In genomic region chr5:125392977-125393621, GRCm38 (mm10) we compare ENCODE assay signal across 8 mouse cellular contexts. TPM values are rescaled to one million over a fixed set of nuclear protein-coding genes. Genes with fewer than 3 reads are reported as not detected.
A peak's percentile ranks its signal among the peaks of the same experiment; 100 is the strongest.
DNase-seq lines count a peak whose midpoint lies in the region; ATAC-seq and TF ChIP-seq lines count a peak whose summit lies in the region.

No protein-coding gene starts in this region.

- peak overlapping the region; percentile 60 for H3K4me3 ChIP-seq in bone marrow macrophage, adult 2 months (ENCODE audit: insufficient read depth, low read length)
- H3K4me3 ChIP-seq in embryonic fibroblast, embryonic 13.5 days (ENCODE audit: insufficient read depth, low read length), result no peak overlapping the region
- H3K4me3 ChIP-seq in kidney, embryonic 14.5 days (ENCODE audit: low read length), result peak overlapping the region; percentile 27
- H3K4me3 ChIP-seq in limb, embryonic 15.5 days, result peak overlapping the region; percentile 40

- H3K9ac ChIP-seq in kidney, embryonic 14.5 days (ENCODE audit: low read depth, low read length), result peak overlapping the region; percentile 57
- peak overlapping the region; percentile 37; the same call in 1 of the 2 replicates for H3K9ac ChIP-seq in limb, embryonic 15.5 days

- H3K4me1 ChIP-seq in bone marrow macrophage, adult 2 months (ENCODE audit: control insufficient read depth, insufficient read depth, low read length), result peaks cover 33% of the 10 kb centered on the region
- peaks cover 3% of the 10 kb centered on the region; the same call in 1 of the 2 replicates for H3K4me1 ChIP-seq in embryonic fibroblast, embryonic 13.5 days (ENCODE audit: control insufficient read depth, insufficient read depth, low read length)
- H3K4me1 ChIP-seq in kidney, embryonic 14.5 days (ENCODE audit: control insufficient read depth, insufficient read depth, low read length), result peaks cover 19% of the 10 kb centered on the region; the same call in 1 of the 2 replicates
- H3K4me1 ChIP-seq in limb, embryonic 15.5 days, result peaks cover 32% of the 10 kb centered on the region

- no peak for TF ChIP-seq CTCF in bone marrow macrophage, adult 2 months (IDR thresholded peaks at IDR 0.05; ENCODE audit: low read depth, low read length)
- no peak for TF ChIP-seq CTCF in embryonic fibroblast, embryonic 13.5 days (IDR thresholded peaks at IDR 0.05; ENCODE audit: borderline replicate concordance, insufficient read depth, low read length)

- peak overlapping the region; percentile 43 for H3K4me2 ChIP-seq in kidney, embryonic 14.5 days (replicated peaks; ENCODE audit: low read depth, low read length)
- peak overlapping the region; percentile 57 for H3K4me2 ChIP-seq in limb, embryonic 15.5 days

- peak; percentile 96 for ATAC-seq in kidney, embryonic 14.5 days (ENCODE audit: low FRiP score, low TSS enrichment)
- ATAC-seq in limb, embryonic 15.5 days (ENCODE audit: insufficient number of reproducible peaks, low FRiP score, low TSS enrichment, low read depth), result peak; percentile 94

- peak overlapping the region; percentile 100 for H3K27ac ChIP-seq in bone marrow macrophage, adult 2 months (ENCODE audit: insufficient read depth, low read depth, low read length)
- peak overlapping the region; percentile 99 for H3K27ac ChIP-seq in embryonic fibroblast, embryonic 13.5 days (ENCODE audit: insufficient read depth, low read length)
- peak overlapping the region; percentile 100 for H3K27ac ChIP-seq in kidney, embryonic 14.5 days (ENCODE audit: low read depth, low read length)
- H3K27ac ChIP-seq in limb, embryonic 15.5 days, result peak overlapping the region; percentile 97

- no peaks in the 10 kb centered on the region for H3K9me3 ChIP-seq in kidney, embryonic 14.5 days (ENCODE audit: control insufficient read depth, low read length)
- no peaks in the 10 kb centered on the region for H3K9me3 ChIP-seq in limb, embryonic 15.5 days

- peak; percentile 100 for DNase-seq in 416B (ENCODE audit: low read depth)
- DNase-seq in heart, adult 9 months (ENCODE audit: low spot score in 2 of 2), result peak; percentile 98 to 99
- peak; percentile 85 to 90 for DNase-seq in monocyte, adult 2 months (ENCODE audit: low read depth in 1 of 2, low spot score in 2 of 2)
- peak; percentile 96 to 97 for DNase-seq in spleen, postnatal 36 days (ENCODE audit: low spot score in 2 of 2)

- H3K27me3 ChIP-seq in kidney, embryonic 14.5 days (ENCODE audit: control insufficient read depth, insufficient read depth, low read length), result no peaks in the 10 kb centered on the region; the same call in 1 of the 2 replicates
- no peaks in the 10 kb centered on the region for H3K27me3 ChIP-seq in limb, embryonic 15.5 days

- no peak for TF ChIP-seq POLR2A in bone marrow macrophage, adult 2 months (IDR thresholded peaks at IDR 0.05; ENCODE audit: borderline replicate concordance, low read depth, low read length)
- peak; percentile 49; the same call in 1 of the 2 replicates for TF ChIP-seq POLR2A in embryonic fibroblast, embryonic 13.5 days (IDR thresholded peaks at IDR 0.05; ENCODE audit: low read depth, low read length)

- under 1% methylated on average over 20 of the region's 20 CpGs for WGBS in kidney, embryonic 14.5 days
- WGBS in limb, embryonic 15.5 days, result under 1% methylated on average over 20 of the region's 20 CpGs

- peaks cover 3% of the 10 kb centered on the region; the same call in 1 of the 2 replicates for H3K36me3 ChIP-seq in kidney, embryonic 14.5 days (ENCODE audit: control insufficient read depth, insufficient read depth, low read length)
- 0 out of 2 replicates have a peak, but pooled peaks cover 3% of the 10 kb centered on the region for H3K36me3 ChIP-seq in limb, embryonic 15.5 days

RNA-seq across cellular contexts. Expression of gene Ubc, which starts 3.1 kb away (rescaled TPM):
- 808 and 810 TPM in 2 replicates for polyA plus RNA-seq in bone marrow macrophage, adult 2 months (2012; ENCODE audit: insufficient read depth, insufficient read length, missing spikeins)
- polyA plus RNA-seq in embryonic fibroblast, embryonic 13.5 days (2011; ENCODE audit: insufficient read length, low read depth, missing spikeins), result 543 and 665 TPM in 2 replicates
- polyA plus RNA-seq in kidney, embryonic 14.5 days (2014; fragmentation: Nextera tagmentation; extraction: Ambion mirVana), result 715 and 1,051 TPM in 2 replicates
- 1,133 and 1,236 TPM in 2 replicates for polyA plus RNA-seq in limb, embryonic 15.5 days (2015; fragmentation: Nextera tagmentation; extraction: Ambion mirVana)

RNA-seq across cellular contexts. Expression of gene Gm10382, which starts 4.0 kb away (rescaled TPM):
- not detected in 2 replicates for polyA plus RNA-seq in bone marrow macrophage, adult 2 months (2012; ENCODE audit: insufficient read depth, insufficient read length, missing spikeins)
- polyA plus RNA-seq in embryonic fibroblast, embryonic 13.5 days (2011; ENCODE audit: insufficient read length, low read depth, missing spikeins), result not detected in 2 replicates
- polyA plus RNA-seq in kidney, embryonic 14.5 days (2014; fragmentation: Nextera tagmentation; extraction: Ambion mirVana), result 0.16 and 0.41 TPM in 2 replicates
- polyA plus RNA-seq in limb, embryonic 15.5 days (2015; fragmentation: Nextera tagmentation; extraction: Ambion mirVana), result 0.14 and 0.32 TPM in 2 replicates

RNA-seq across cellular contexts. Expression of gene Dhx37, which starts 40.8 kb away (rescaled TPM):
- 13.1 and 18.4 TPM in 2 replicates for polyA plus RNA-seq in bone marrow macrophage, adult 2 months (2012; ENCODE audit: insufficient read depth, insufficient read length, missing spikeins)
- polyA plus RNA-seq in embryonic fibroblast, embryonic 13.5 days (2011; ENCODE audit: insufficient read length, low read depth, missing spikeins), result 18.6 and 27.6 TPM in 2 replicates
- 7.7 and 14.4 TPM in 2 replicates for polyA plus RNA-seq in kidney, embryonic 14.5 days (2014; fragmentation: Nextera tagmentation; extraction: Ambion mirVana)
- polyA plus RNA-seq in limb, embryonic 15.5 days (2015; fragmentation: Nextera tagmentation; extraction: Ambion mirVana), result 9.0 and 9.2 TPM in 2 replicates

RNA-seq across cellular contexts. Expression of gene Bri3bp, which starts 48.3 kb away (rescaled TPM):
- polyA plus RNA-seq in bone marrow macrophage, adult 2 months (2012; ENCODE audit: insufficient read depth, insufficient read length, missing spikeins), result 11.6 and 11.8 TPM in 2 replicates
- polyA plus RNA-seq in embryonic fibroblast, embryonic 13.5 days (2011; ENCODE audit: insufficient read length, low read depth, missing spikeins), result 30.2 and 37.5 TPM in 2 replicates
- polyA plus RNA-seq in kidney, embryonic 14.5 days (2014; fragmentation: Nextera tagmentation; extraction: Ambion mirVana), result 29.6 and 39.8 TPM in 2 replicates
- 32.4 and 33.0 TPM in 2 replicates for polyA plus RNA-seq in limb, embryonic 15.5 days (2015; fragmentation: Nextera tagmentation; extraction: Ambion mirVana)

RNA-seq across cellular contexts. Expression of gene Scarb1, which starts 52.2 kb away (rescaled TPM):
- 101 and 120 TPM in 2 replicates for polyA plus RNA-seq in bone marrow macrophage, adult 2 months (2012; ENCODE audit: insufficient read depth, insufficient read length, missing spikeins)
- 46.8 and 47.8 TPM in 2 replicates for polyA plus RNA-seq in embryonic fibroblast, embryonic 13.5 days (2011; ENCODE audit: insufficient read length, low read depth, missing spikeins)
- polyA plus RNA-seq in kidney, embryonic 14.5 days (2014; fragmentation: Nextera tagmentation; extraction: Ambion mirVana), result 34.8 and 48.8 TPM in 2 replicates
- polyA plus RNA-seq in limb, embryonic 15.5 days (2015; fragmentation: Nextera tagmentation; extraction: Ambion mirVana), result 57.2 and 65.1 TPM in 2 replicates
